Mouse (Mus musculus) cerebellum, adult 9-10 months (tissue): ENCODE results near the gene Frk.
"Not testable (repeated sequence)": the region's sequence is repeated elsewhere in the genome, so short reads cannot be mapped to it uniquely, and the experiment has no call there.

ENCODE experiments used
- DNase-seq: peaks from one replicate; pipeline ENCODE4 v3.0.0; 2022

Gene Frk

GRCm38 (mm10) chr10:34618490-34618889 is 135.3 kb downstream of the Frk start:
- no peak for DNase-seq

GRCm38 (mm10) chr10:34620540-34620939 is 137.3 kb downstream of the Frk start:
- not testable (repeated sequence) for DNase-seq

- DNase-seq, result no peak
These were observed 155.0 kb downstream of the Frk start for GRCm38 (mm10) chr10:34638245-34638644.
